Mouse (Mus musculus) erythroid progenitor cell, adult 5-6 weeks (primary cell): Measurements from ENCODE around the gene Rnaset2b. TPM values are rescaled to one million over a fixed set of nuclear protein-coding genes. Genes with fewer than 3 reads are reported as not detected.
"Not testable (repeated sequence)": the region's sequence is repeated elsewhere in the genome, so short reads cannot be mapped to it uniquely, and the experiment has no call there.

Experiments
- ATAC-seq: replicated peaks from 2 replicates; pipeline ENCODE4 v1.8.0; 2016; ENCODE audit warnings: moderate number of reproducible peaks, mild to moderate bottlenecking, moderate TSS enrichment, inconsistent platforms; ENCODE audit not compliant: poor library complexity, low FRiP score, severe bottlenecking
- total RNA-seq, 2 experiments: library from RNA; stranded (forward) in 1 of 2; stranded (reverse) in 1 of 2; fragments of 150-400 nt in 1 of 2; fragments of 186-747, 209-891 nt in 1 of 2; gene quantifications; 2 replicates each; pipeline versions ENCODE4 v1.2.3 to v1.2.4; 2015 to 2017; ENCODE audit warnings: low replicate concordance in 2 of 2

Rnaset2b gene
- total RNA-seq, 2 experiments from 2014 or later: 110 to 132 TPM

GRCm38 (mm10) chr17:6978287-6979248 is 8.1 kb downstream of the Rnaset2b start, which contains the start of gene Gm49721:
Gm49721 (plus strand) TSS chr17:6978904.
- peak; percentile 96 for ATAC-seq

GRCm38 (mm10) chr17:6979380-6979779 is 8.9 kb downstream of the Rnaset2b start:
- not testable (repeated sequence) for ATAC-seq

- ATAC-seq: not testable (repeated sequence)
Observed at GRCm38 (mm10) chr17:6980144-6980543, 9.7 kb downstream of the Rnaset2b start.

- not testable (repeated sequence) for ATAC-seq
Observed at GRCm38 (mm10) chr17:6986118-6986517, 15.7 kb downstream of the Rnaset2b start.

- not testable (repeated sequence) for ATAC-seq
Observed at GRCm38 (mm10) chr17:6995504-6995903, 25.1 kb downstream of the Rnaset2b start.

GRCm38 (mm10) chr17:6996826-6997225 is 26.4 kb downstream of the Rnaset2b start:
- not testable (repeated sequence) for ATAC-seq

GRCm38 (mm10) chr17:6997778-6998490 is 27.5 kb downstream of the Rnaset2b start:
- not testable (repeated sequence) for ATAC-seq

GRCm38 (mm10) chr17:7001790-7002585 is 31.6 kb downstream of the Rnaset2b start:
- ATAC-seq: not testable (repeated sequence)

GRCm38 (mm10) chr17:7003392-7003791 is 33.0 kb downstream of the Rnaset2b start:
- ATAC-seq: not testable (repeated sequence)

- not testable (repeated sequence) for ATAC-seq
Observed at GRCm38 (mm10) chr17:7005646-7006045, 35.2 kb downstream of the Rnaset2b start.

- not testable (repeated sequence) for ATAC-seq
Observed at GRCm38 (mm10) chr17:7008885-7009284, 38.5 kb downstream of the Rnaset2b start.

- ATAC-seq: not testable (repeated sequence)
Observed at GRCm38 (mm10) chr17:7009440-7009839, 39.0 kb downstream of the Rnaset2b start.

GRCm38 (mm10) chr17:7009901-7010300 is 39.5 kb downstream of the Rnaset2b start:
- not testable (repeated sequence) for ATAC-seq

GRCm38 (mm10) chr17:7014190-7014589 is 43.8 kb downstream of the Rnaset2b start:
- ATAC-seq: not testable (repeated sequence)

GRCm38 (mm10) chr17:7025257-7025656 is 54.8 kb downstream of the Rnaset2b start, which contains the start of gene Gm1604a:
Gm1604a (plus strand) TSS chr17:7025568.
- not testable (repeated sequence) for ATAC-seq

- ATAC-seq: not testable (repeated sequence)
Observed at GRCm38 (mm10) chr17:7025764-7026346, 55.4 kb downstream of the Rnaset2b start.

- not testable (repeated sequence) for ATAC-seq
Observed at GRCm38 (mm10) chr17:7030204-7030603, 59.8 kb downstream of the Rnaset2b start.

GRCm38 (mm10) chr17:7030622-7031174 is 60.3 kb downstream of the Rnaset2b start:
- not testable (repeated sequence) for ATAC-seq
